8 mouse cellular contexts compared by ENCODE assay signal in genomic region chr11:74634490-74635275, GRCm38 (mm10). TPM values are rescaled to one million over a fixed set of nuclear protein-coding genes. Genes with fewer than 3 reads are reported as not detected.
DNase-seq lines count a peak whose midpoint lies in the region; ATAC-seq and TF ChIP-seq lines count a peak whose summit lies in the region.

No protein-coding gene starts in this region.

- 68% methylated on average over 5 of the region's 5 CpGs for WGBS in forebrain, embryonic 10.5 days
- 63% methylated on average over 5 of the region's 5 CpGs for WGBS in forebrain, embryonic 12.5 days
- WGBS in hindbrain, postnatal 0 days: 62% methylated on average over 5 of the region's 5 CpGs
- WGBS in liver, embryonic 14.5 days (ENCODE audit: insufficient replicate concordance): 56% methylated on average over 5 of the region's 5 CpGs

- no peak overlapping the region for H3K4me3 ChIP-seq in forebrain, embryonic 10.5 days
- no peak overlapping the region for H3K4me3 ChIP-seq in forebrain, embryonic 12.5 days (replicated peaks)
- H3K4me3 ChIP-seq in hindbrain, postnatal 0 days (ENCODE audit: low read length): no peak overlapping the region
- no peak overlapping the region for H3K4me3 ChIP-seq in liver, embryonic 14.5 days (ENCODE audit: insufficient read depth in 1 of 2, low read depth in 2 of 2, low read length in 2 of 2)

- H3K36me3 ChIP-seq in forebrain, embryonic 10.5 days (replicated peaks): no peaks in the 10 kb centered on the region
- H3K36me3 ChIP-seq in forebrain, embryonic 12.5 days (replicated peaks): no peaks in the 10 kb centered on the region
- no peaks in the 10 kb centered on the region for H3K36me3 ChIP-seq in hindbrain, postnatal 0 days (ENCODE audit: insufficient read depth, low read length)
- peaks cover 34% of the 10 kb centered on the region for H3K36me3 ChIP-seq in liver, embryonic 14.5 days (replicated peaks; ENCODE audit: control insufficient read depth, insufficient read depth, low read depth)

- no peak for TF ChIP-seq EP300 in liver, embryonic 14.5 days (IDR thresholded peaks at IDR 0.05; ENCODE audit: low read depth)

- no peaks in the 10 kb centered on the region for H3K9me3 ChIP-seq in forebrain, embryonic 10.5 days
- H3K9me3 ChIP-seq in forebrain, embryonic 12.5 days: no peaks in the 10 kb centered on the region
- no peaks in the 10 kb centered on the region for H3K9me3 ChIP-seq in hindbrain, postnatal 0 days (ENCODE audit: low read length)
- H3K9me3 ChIP-seq in liver, embryonic 14.5 days (ENCODE audit: control insufficient read depth, low read length): no peaks in the 10 kb centered on the region

- no peak overlapping the region for H3K27ac ChIP-seq in forebrain, embryonic 10.5 days
- H3K27ac ChIP-seq in forebrain, embryonic 12.5 days: no peak overlapping the region
- no peak overlapping the region for H3K27ac ChIP-seq in hindbrain, postnatal 0 days
- H3K27ac ChIP-seq in liver, embryonic 14.5 days: no peak overlapping the region

- DNase-seq in forebrain, embryonic 10.5 days (ENCODE audit: extremely low spot score, low spot score): peak; percentile 71
- peak; percentile 56 for DNase-seq in urinary bladder, postnatal 25 days (ENCODE audit: low spot score)
- no peak for DNase-seq in urinary bladder, adult 2 months (ENCODE audit: low spot score)
- peak; percentile 62 to 76 for DNase-seq in cerebellum, postnatal 36 days
- peak; percentile 90 for DNase-seq in hindbrain, postnatal 0 days (ENCODE audit: low spot score)
- DNase-seq in liver, embryonic 14.5 days (ENCODE audit: low read depth in 3 of 3, low spot score in 3 of 3): peak in 1 of 3 experiments; percentile 58
- peak; percentile 70 to 78 for DNase-seq in right cerebral cortex, postnatal 10 days (ENCODE audit: low spot score in 2 of 2)

- peak; percentile 94 for TF ChIP-seq CTCF in hindbrain, postnatal 0 days (IDR thresholded peaks at IDR 0.05; ENCODE audit: low read depth)
- peak; percentile 93 for TF ChIP-seq CTCF in liver, embryonic 14.5 days (IDR thresholded peaks at IDR 0.05; ENCODE audit: low read depth)

- no peak overlapping the region for H3K4me2 ChIP-seq in forebrain, embryonic 12.5 days
- no peak overlapping the region for H3K4me2 ChIP-seq in hindbrain, postnatal 0 days (ENCODE audit: low read depth, low read length)
- H3K4me2 ChIP-seq in liver, embryonic 14.5 days (ENCODE audit: low read depth): no peak overlapping the region

- no peak overlapping the region for H3K9ac ChIP-seq in forebrain, embryonic 12.5 days
- no peak overlapping the region for H3K9ac ChIP-seq in hindbrain, postnatal 0 days (replicated peaks; ENCODE audit: low read length)
- no peak overlapping the region for H3K9ac ChIP-seq in liver, embryonic 14.5 days (replicated peaks)

- no peak for ATAC-seq in forebrain, embryonic 12.5 days (ENCODE audit: low FRiP score)
- ATAC-seq in hindbrain, postnatal 0 days: no peak
- no peak for ATAC-seq in liver, embryonic 14.5 days (ENCODE audit: insufficient read depth)

- H3K4me1 ChIP-seq in forebrain, embryonic 10.5 days: peaks cover 23% of the 10 kb centered on the region
- H3K4me1 ChIP-seq in forebrain, embryonic 12.5 days: peaks cover 17% of the 10 kb centered on the region
- H3K4me1 ChIP-seq in hindbrain, postnatal 0 days (ENCODE audit: insufficient read depth, low read length): peaks cover 5% of the 10 kb centered on the region; the same call in 1 of the 2 replicates
- peaks cover 0 to 8% of the 10 kb centered on the region in 2 experiments; a peak in 2 of 4 replicates for H3K4me1 ChIP-seq in liver, embryonic 14.5 days (replicated peaks; ENCODE audit: control insufficient read depth in 2 of 2, insufficient read depth in 2 of 2, low read length in 1 of 2)

- peaks cover 33% of the 10 kb centered on the region for H3K27me3 ChIP-seq in forebrain, embryonic 10.5 days (ENCODE audit: poor library complexity, severe bottlenecking)
- H3K27me3 ChIP-seq in forebrain, embryonic 12.5 days: peaks cover 16% of the 10 kb centered on the region
- H3K27me3 ChIP-seq in hindbrain, postnatal 0 days (ENCODE audit: insufficient read depth, low read length): no peaks in the 10 kb centered on the region
- H3K27me3 ChIP-seq in liver, embryonic 14.5 days (ENCODE audit: control insufficient read depth, insufficient read depth, low read length): peaks cover 35% of the 10 kb centered on the region

RNA-seq across cellular contexts. Expression of gene Cluh, which starts 14.6 kb away (rescaled TPM):
- 29.0 and 31.2 TPM in 2 replicates for polyA plus RNA-seq in forebrain, embryonic 10.5 days (2016; fragmentation: Nextera tagmentation; extraction: Ambion mirVana)
- 18.0 and 18.5 TPM in 2 replicates for polyA plus RNA-seq in forebrain, embryonic 12.5 days (2016; fragmentation: Nextera tagmentation; extraction: Ambion mirVana)
- polyA plus RNA-seq in urinary bladder, adult 2 months (2012; rRNA removed): 50.0 and 61.8 TPM in 2 replicates
- 87.1 and 132 TPM in 2 replicates for total RNA-seq in hindbrain, postnatal 0 days (2014; rRNA removed)
- 18.7 and 21.3 TPM in 2 replicates for polyA plus RNA-seq in hindbrain, postnatal 0 days (2015; fragmentation: Nextera tagmentation; extraction: Ambion mirVana)
- 28.2 and 29.5 TPM in 2 replicates for polyA plus RNA-seq in liver, embryonic 14.5 days (2012; rRNA removed)
- 14.3 and 20.3 TPM in 2 replicates for polyA plus RNA-seq in liver, embryonic 14.5 days (2014; fragmentation: Nextera tagmentation; extraction: Ambion mirVana)

RNA-seq across cellular contexts. Expression of gene Ccdc92b, which starts 15.3 kb away (rescaled TPM):
- 0.41 and 0.72 TPM in 2 replicates for polyA plus RNA-seq in forebrain, embryonic 10.5 days (2016; fragmentation: Nextera tagmentation; extraction: Ambion mirVana)
- 1.6 and 1.9 TPM in 2 replicates for polyA plus RNA-seq in forebrain, embryonic 12.5 days (2016; fragmentation: Nextera tagmentation; extraction: Ambion mirVana)
- polyA plus RNA-seq in urinary bladder, adult 2 months (2012; rRNA removed): 0.55 and 0.59 TPM in 2 replicates
- total RNA-seq in hindbrain, postnatal 0 days (2014; rRNA removed): 16.8 and 19.5 TPM in 2 replicates
- polyA plus RNA-seq in hindbrain, postnatal 0 days (2015; fragmentation: Nextera tagmentation; extraction: Ambion mirVana): 3.4 TPM in 2 replicates
- 12.7 and 13.1 TPM in 2 replicates for polyA plus RNA-seq in liver, embryonic 14.5 days (2012; rRNA removed)
- polyA plus RNA-seq in liver, embryonic 14.5 days (2014; fragmentation: Nextera tagmentation; extraction: Ambion mirVana): 10.2 and 12.6 TPM in 2 replicates

RNA-seq across cellular contexts. Expression of gene Rap1gap2, which starts 24.0 kb away (rescaled TPM):
- 0.66 and 0.75 TPM in 2 replicates for polyA plus RNA-seq in forebrain, embryonic 10.5 days (2016; fragmentation: Nextera tagmentation; extraction: Ambion mirVana)
- polyA plus RNA-seq in forebrain, embryonic 12.5 days (2016; fragmentation: Nextera tagmentation; extraction: Ambion mirVana): 4.1 and 4.4 TPM in 2 replicates
- 32.4 and 32.5 TPM in 2 replicates for polyA plus RNA-seq in urinary bladder, adult 2 months (2012; rRNA removed)
- total RNA-seq in hindbrain, postnatal 0 days (2014; rRNA removed): 48.5 and 55.5 TPM in 2 replicates
- polyA plus RNA-seq in hindbrain, postnatal 0 days (2015; fragmentation: Nextera tagmentation; extraction: Ambion mirVana): 9.9 and 11.1 TPM in 2 replicates
- 0.95 and 0.98 TPM in 2 replicates for polyA plus RNA-seq in liver, embryonic 14.5 days (2012; rRNA removed)
- 0.56 and 0.71 TPM in 2 replicates for polyA plus RNA-seq in liver, embryonic 14.5 days (2014; fragmentation: Nextera tagmentation; extraction: Ambion mirVana)
